Mouse (Mus musculus): ENCODE results near the gene Slc13a3.
"Not testable (repeated sequence)": the region's sequence is repeated elsewhere in the genome, so short reads cannot be mapped to it uniquely, and the experiment has no call there.

Slc13a3 gene

GRCm38 (mm10) chr2:165473003-165473402, at the start of gene Slc13a3:
Gene Slc13a3, minus strand, starts transcription at chr2:165473230.
- DNase-seq (ENCODE audit: low read depth, low spot score), result no peak

GRCm38 (mm10) chr2:165515178-165515728, 42.2 kb upstream of the Slc13a3 start:
- DNase-seq (ENCODE audit: low read depth, low spot score), result no peak

GRCm38 (mm10) chr2:165512870-165513600, 40.0 kb upstream of the Slc13a3 start:
- DNase-seq (ENCODE audit: low read depth, low spot score), result peak; percentile 34

- DNase-seq (ENCODE audit: low read depth, low spot score), result no peak
Measured at GRCm38 (mm10) chr2:165512426-165512825, 39.4 kb upstream of the Slc13a3 start.

GRCm38 (mm10) chr2:165511530-165511929, 38.5 kb upstream of the Slc13a3 start:
- not testable (repeated sequence) for DNase-seq (ENCODE audit: low read depth, low spot score)

GRCm38 (mm10) chr2:165510914-165511458, 38.0 kb upstream of the Slc13a3 start:
- DNase-seq (ENCODE audit: low read depth, low spot score), result not testable (repeated sequence)

GRCm38 (mm10) chr2:165510466-165510865, 37.4 kb upstream of the Slc13a3 start:
- DNase-seq (ENCODE audit: low read depth, low spot score), result no peak

GRCm38 (mm10) chr2:165509686-165510085, 36.7 kb upstream of the Slc13a3 start:
- no peak for DNase-seq (ENCODE audit: low read depth, low spot score)

- no peak for DNase-seq (ENCODE audit: low read depth, low spot score)
Measured at GRCm38 (mm10) chr2:165503259-165504203, 30.5 kb upstream of the Slc13a3 start, which contains the start of gene Slc2a10. Gene Slc2a10, plus strand, starts transcription at chr2:165503787.

GRCm38 (mm10) chr2:165498816-165499215, 25.8 kb upstream of the Slc13a3 start:
- no peak for DNase-seq (ENCODE audit: low read depth, low spot score)

- no peak for DNase-seq (ENCODE audit: low read depth, low spot score)
Measured at GRCm38 (mm10) chr2:165497706-165498275, 24.8 kb upstream of the Slc13a3 start.

GRCm38 (mm10) chr2:165496251-165496650, 23.2 kb upstream of the Slc13a3 start:
- no peak for DNase-seq (ENCODE audit: low read depth, low spot score)

GRCm38 (mm10) chr2:165494495-165494894, 21.5 kb upstream of the Slc13a3 start:
- no peak for DNase-seq (ENCODE audit: low read depth, low spot score)

- DNase-seq (ENCODE audit: low read depth, low spot score), result no peak
Measured at GRCm38 (mm10) chr2:165493587-165494210, 20.7 kb upstream of the Slc13a3 start.

- peak; percentile 64 for DNase-seq (ENCODE audit: low read depth, low spot score)
Measured at GRCm38 (mm10) chr2:165492648-165493553, 19.9 kb upstream of the Slc13a3 start, which contains the start of gene Trp53rka. Gene Trp53rka, minus strand, starts transcription at chr2:165493324.

- DNase-seq (ENCODE audit: low read depth, low spot score), result peak; percentile 47
Measured at GRCm38 (mm10) chr2:165486881-165487535, 14.0 kb upstream of the Slc13a3 start.

- DNase-seq (ENCODE audit: low read depth, low spot score), result no peak
Measured at GRCm38 (mm10) chr2:165486401-165486800, 13.4 kb upstream of the Slc13a3 start.

GRCm38 (mm10) chr2:165485826-165486225, 12.8 kb upstream of the Slc13a3 start:
- no peak for DNase-seq (ENCODE audit: low read depth, low spot score)

GRCm38 (mm10) chr2:165484152-165484551, 11.1 kb upstream of the Slc13a3 start:
- no peak for DNase-seq (ENCODE audit: low read depth, low spot score)
